In the genomic region with DNA sequence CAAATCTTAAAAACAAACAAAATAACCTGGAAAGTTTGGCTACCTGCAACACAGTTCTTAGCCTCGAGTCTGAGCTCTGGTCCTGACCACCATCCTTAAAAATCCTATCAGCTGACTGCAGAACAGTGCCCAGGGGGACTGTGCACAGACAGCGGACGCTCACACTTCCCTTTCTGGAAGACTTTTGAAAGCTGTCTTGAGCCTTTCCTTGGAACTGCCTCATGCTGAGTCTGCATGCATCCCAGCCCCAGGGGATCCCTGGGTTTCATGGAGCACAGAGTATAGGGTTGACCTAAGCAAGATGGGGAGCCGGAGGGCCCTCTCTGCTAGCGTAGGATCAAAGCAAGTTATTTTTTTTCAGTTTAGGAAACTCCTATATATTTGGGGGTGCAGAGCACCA, we compare ENCODE assay signal across 12 mouse cellular contexts.
"Had no signal": no experiment of that assay in that cellular context is flagged by ENCODE, and none has a peak within 500 bp of the region (broad histone marks: within the 10 kb centered on the region; RNA-seq: fewer than 3 reads in every experiment).

No protein-coding gene starts in this region.

- H3K4me2 ChIP-seq: limb, embryonic 13.5 days; neural tube, embryonic 12.5 days had no signal

- H3K27me3 ChIP-seq: limb, embryonic 13.5 days; neural tube, embryonic 12.5 days had no signal

- H3K9me3 ChIP-seq: limb, embryonic 13.5 days; neural tube, embryonic 12.5 days had no signal

- H3K4me3 ChIP-seq: left cerebral cortex, adult 2 months; limb, embryonic 13.5 days; neural tube, embryonic 12.5 days had no signal

- H3K27ac ChIP-seq: left cerebral cortex, adult 2 months; limb, embryonic 13.5 days; liver, embryonic 14.5 days; neural tube, embryonic 12.5 days had no signal

- DNase-seq: kidney, adult 8-10 months; kidney, postnatal 25 days; lung, adult 18-20 months; retina, postnatal 1 day; right cerebral cortex, postnatal 4 days; spleen, adult 18-20 months; thymus, adult 18-20 months; thymus, postnatal 25 days had no signal

- H3K4me1 ChIP-seq: neural tube, embryonic 12.5 days had no signal

- H3K36me3 ChIP-seq: limb, embryonic 13.5 days; neural tube, embryonic 12.5 days had no signal

- H3K9ac ChIP-seq: limb, embryonic 13.5 days; liver, embryonic 14.5 days; neural tube, embryonic 12.5 days had no signal
